Mouse (Mus musculus): Measurements from ENCODE around the gene Nosip.

DNA sequence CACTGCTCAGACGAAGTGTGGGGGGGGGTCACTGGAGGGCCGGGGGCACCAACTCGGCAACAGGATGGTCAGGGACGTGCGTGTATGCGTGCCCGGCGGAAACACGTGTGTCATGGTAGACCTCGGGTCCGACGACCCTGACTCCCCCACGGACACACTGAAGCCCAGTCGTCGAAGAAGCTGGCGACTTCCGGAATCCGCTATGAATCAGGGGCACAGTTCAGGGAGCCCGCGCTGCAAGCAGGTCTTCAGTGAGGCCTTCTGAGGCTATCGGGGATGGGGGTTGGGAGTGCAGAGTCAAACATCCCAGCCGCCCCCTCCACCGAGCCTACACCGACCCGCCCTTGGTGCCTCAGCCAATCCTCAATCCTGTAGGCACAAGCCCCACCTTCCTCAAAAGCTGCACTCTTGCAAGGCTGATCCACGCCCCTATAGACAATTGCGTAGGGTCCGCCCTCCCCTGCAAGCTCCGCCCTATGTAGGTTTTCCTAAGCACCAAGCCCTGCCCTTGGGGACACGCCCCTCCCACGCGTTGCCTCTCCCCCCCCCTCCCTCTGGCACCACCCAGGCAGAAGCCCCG, 8.2 kb upstream of the Nosip start:
- TF ChIP-seq CTCF (IDR thresholded peaks at IDR 0.05; ENCODE audit: low read depth) = no peak
- 0 out of 2 replicates have a peak, but pooled peaks have one; percentile 49 for TF ChIP-seq EP300 (IDR thresholded peaks at IDR 0.05; ENCODE audit: low read depth)
